Mouse (Mus musculus) ovary, postnatal 10 days (tissue): ENCODE measurements around the gene Ets1.

Source experiments
- DNase-seq: peaks from one replicate; pipeline ENCODE4 v3.0.0; 2022; ENCODE audit warnings: low spot score

Gene Ets1

GRCm38 (mm10) chr9:32666611-32667517, 30.8 kb downstream of the Ets1 start:
- DNase-seq: no peak

GRCm38 (mm10) chr9:32667518-32667908, 31.5 kb downstream of the Ets1 start:
- DNase-seq: no peak

- no peak for DNase-seq
Observed at GRCm38 (mm10) chr9:32668075-32668673, 32.2 kb downstream of the Ets1 start.

- no peak for DNase-seq
Observed at GRCm38 (mm10) chr9:32669397-32669796, 33.4 kb downstream of the Ets1 start.

- peak; percentile 35 for DNase-seq
Observed at GRCm38 (mm10) chr9:32671970-32672859, 36.2 kb downstream of the Ets1 start.

GRCm38 (mm10) chr9:32673923-32674322, 37.9 kb downstream of the Ets1 start:
- DNase-seq: no peak

- no peak for DNase-seq
Observed at GRCm38 (mm10) chr9:32675671-32676409, 39.8 kb downstream of the Ets1 start.

GRCm38 (mm10) chr9:32676480-32676879, 40.5 kb downstream of the Ets1 start:
- no peak for DNase-seq

- DNase-seq: no peak
Observed at GRCm38 (mm10) chr9:32677646-32678045, 41.6 kb downstream of the Ets1 start.

GRCm38 (mm10) chr9:32678120-32678757, 42.2 kb downstream of the Ets1 start:
- no peak for DNase-seq

- no peak for DNase-seq
Observed at GRCm38 (mm10) chr9:32679531-32679930, 43.5 kb downstream of the Ets1 start.

GRCm38 (mm10) chr9:32680201-32680600, 44.2 kb downstream of the Ets1 start:
- no peak for DNase-seq

- no peak for DNase-seq
Observed at GRCm38 (mm10) chr9:32685793-32686558, 50.0 kb downstream of the Ets1 start.

- no peak for DNase-seq
Observed at GRCm38 (mm10) chr9:32688351-32688750, 52.3 kb downstream of the Ets1 start.

- no peak for DNase-seq
Observed at GRCm38 (mm10) chr9:32691151-32691925, 55.3 kb downstream of the Ets1 start.

GRCm38 (mm10) chr9:32692944-32693343, 56.9 kb downstream of the Ets1 start:
- DNase-seq: no peak

GRCm38 (mm10) chr9:32693411-32693810, 57.4 kb downstream of the Ets1 start:
- no peak for DNase-seq

- DNase-seq: no peak
Observed at GRCm38 (mm10) chr9:32694111-32694824, 58.2 kb downstream of the Ets1 start.

- no peak for DNase-seq
Observed at GRCm38 (mm10) chr9:32694916-32695490, 59.0 kb downstream of the Ets1 start.
